Comparison of ENCODE assay signal across 12 mouse cellular contexts in genomic region chr2:166045006-166045405, GRCm38 (mm10). TPM values are rescaled to one million over a fixed set of nuclear protein-coding genes. Genes with fewer than 3 reads are reported as not detected.
DNase-seq lines count a peak whose midpoint lies in the region; ATAC-seq and TF ChIP-seq lines count a peak whose summit lies in the region.
"Had no signal": no experiment of that assay in that cellular context is flagged by ENCODE, and none has a peak within 500 bp of the region (broad histone marks: within the 10 kb centered on the region; RNA-seq: fewer than 3 reads in every experiment).

No protein-coding gene starts in this region.

- TF ChIP-seq EP300 in heart, adult 2 months (IDR thresholded peaks at IDR 0.05; ENCODE audit: insufficient read depth, low read depth, low read length), result no peak
- no peak for TF ChIP-seq EP300 in liver, postnatal 0 days (IDR thresholded peaks at IDR 0.05; ENCODE audit: low read depth)

- TF ChIP-seq CTCF in heart, adult 2 months (IDR thresholded peaks at IDR 0.05), result no peak
- no peak for TF ChIP-seq CTCF in liver, postnatal 0 days (IDR thresholded peaks at IDR 0.05; ENCODE audit: low read depth)

- H3K27ac ChIP-seq in heart, adult 2 months, result peak overlapping the region; percentile 57
- 0 out of 2 replicates have a peak overlapping the region, but pooled peaks have one; percentile 49 for H3K27ac ChIP-seq in liver, postnatal 0 days (ENCODE audit: low read depth)
- no peak overlapping the region for H3K27ac ChIP-seq in liver, embryonic 12.5 days
- H3K27ac ChIP-seq in intestine, embryonic 15.5 days, result peak overlapping the region; percentile 34; the same call in 1 of the 2 replicates
- H3K27ac ChIP-seq: midbrain, embryonic 15.5 days had no signal

- TF ChIP-seq POLR2A in heart, adult 2 months (IDR thresholded peaks at IDR 0.05; ENCODE audit: insufficient read depth, low read depth, low read length), result no peak

- H3K4me2 ChIP-seq in liver, postnatal 0 days (ENCODE audit: low read depth, low read length), result no peak overlapping the region
- no peak overlapping the region for H3K4me2 ChIP-seq in liver, embryonic 12.5 days
- H3K4me2 ChIP-seq in intestine, embryonic 15.5 days (replicated peaks), result no peak overlapping the region
- H3K4me2 ChIP-seq: lung, embryonic 15.5 days; midbrain, embryonic 15.5 days had no signal

- no peaks in the 10 kb centered on the region for H3K27me3 ChIP-seq in heart, adult 2 months (ENCODE audit: control insufficient read depth, insufficient read depth, low read length)
- H3K27me3 ChIP-seq in liver, postnatal 0 days (ENCODE audit: insufficient read depth, low read length), result no peaks in the 10 kb centered on the region
- H3K27me3 ChIP-seq in liver, embryonic 12.5 days (replicated peaks), result no peaks in the 10 kb centered on the region
- no peaks in the 10 kb centered on the region for H3K27me3 ChIP-seq in intestine, embryonic 15.5 days (replicated peaks)
- H3K27me3 ChIP-seq: lung, embryonic 15.5 days; midbrain, embryonic 15.5 days had no signal

- peak overlapping the region; percentile 15; the same call in 1 of the 2 replicates for H3K9ac ChIP-seq in heart, adult 2 months (ENCODE audit: low read depth, low read length)
- no peak overlapping the region; the same call in 1 of the 2 replicates for H3K9ac ChIP-seq in liver, postnatal 0 days (replicated peaks)
- no peak overlapping the region for H3K9ac ChIP-seq in liver, embryonic 12.5 days
- no peak overlapping the region for H3K9ac ChIP-seq in intestine, embryonic 15.5 days
- H3K9ac ChIP-seq: lung, embryonic 15.5 days; midbrain, embryonic 15.5 days had no signal

- no peak for DNase-seq in heart, adult 2 months
- no peak for DNase-seq in heart, adult 9 months (ENCODE audit: low spot score in 2 of 2)
- no peak for DNase-seq in liver, postnatal 0 days
- no peak for DNase-seq in spleen, postnatal 10 days (ENCODE audit: low spot score in 2 of 2)
- DNase-seq in cerebellum, adult 9-11 months, result no peak
- no peak for DNase-seq in adrenal gland, postnatal 4 days (ENCODE audit: low spot score in 2 of 2)
- DNase-seq: kidney, adult 11 months; spleen, adult 18-20 months had no signal

- H3K4me3 ChIP-seq in heart, adult 2 months, result no peak overlapping the region
- no peak overlapping the region for H3K4me3 ChIP-seq in liver, postnatal 0 days (ENCODE audit: low read depth, low read length)
- no peak overlapping the region for H3K4me3 ChIP-seq in liver, embryonic 12.5 days
- no peak overlapping the region for H3K4me3 ChIP-seq in intestine, embryonic 15.5 days (replicated peaks)
- H3K4me3 ChIP-seq: lung, embryonic 15.5 days; midbrain, embryonic 15.5 days had no signal

- H3K36me3 ChIP-seq in heart, adult 2 months (ENCODE audit: control insufficient read depth, insufficient read depth, low read length), result peaks cover 21% of the 10 kb centered on the region
- H3K36me3 ChIP-seq in liver, postnatal 0 days (replicated peaks; ENCODE audit: insufficient read depth, low read length), result peaks cover 23% of the 10 kb centered on the region
- peaks cover 24% of the 10 kb centered on the region for H3K36me3 ChIP-seq in liver, embryonic 12.5 days
- no peaks in the 10 kb centered on the region for H3K36me3 ChIP-seq in intestine, embryonic 15.5 days

- WGBS in heart, adult 2 months, result 40% methylated on average over 2 of the region's 2 CpGs
- WGBS in liver, postnatal 0 days (ENCODE audit: insufficient replicate concordance), result 23% methylated on average over 2 of the region's 2 CpGs
- 36% methylated on average over 2 of the region's 2 CpGs for WGBS in liver, embryonic 12.5 days (ENCODE audit: insufficient replicate concordance)
- WGBS in intestine, embryonic 15.5 days, result 36% methylated on average over 2 of the region's 2 CpGs

- ATAC-seq in liver, postnatal 0 days, result no peak
- ATAC-seq in liver, embryonic 12.5 days, result no peak
- no peak for ATAC-seq in intestine, embryonic 15.5 days
- ATAC-seq: midbrain, embryonic 15.5 days had no signal

- H3K4me1 ChIP-seq in heart, adult 2 months (ENCODE audit: control insufficient read depth, insufficient read depth, low read length), result peaks cover 18% of the 10 kb centered on the region
- peaks cover 16% of the 10 kb centered on the region for H3K4me1 ChIP-seq in liver, postnatal 0 days (ENCODE audit: insufficient read depth)
- H3K4me1 ChIP-seq in liver, embryonic 12.5 days, result peaks cover 38% of the 10 kb centered on the region
- H3K4me1 ChIP-seq in intestine, embryonic 15.5 days (replicated peaks), result peaks cover 19% of the 10 kb centered on the region

- intact Hi-C loops in heart, adult 2 months (cut with DNase I), result loop anchor here (2.0 to 5.0 kb wide), 4 partner anchors 38 to 518 kb away; partner anchors contain the start of gene Ncoa3

- peaks cover 3% of the 10 kb centered on the region; the same call in 1 of the 2 replicates for H3K79me2 ChIP-seq in heart, adult 2 months (replicated peaks; ENCODE audit: control insufficient read depth, insufficient read depth, low read length)

- H3K9me3 ChIP-seq in liver, postnatal 0 days (ENCODE audit: low read length), result no peaks in the 10 kb centered on the region
- no peaks in the 10 kb centered on the region for H3K9me3 ChIP-seq in liver, embryonic 12.5 days (replicated peaks)
- no peaks in the 10 kb centered on the region for H3K9me3 ChIP-seq in intestine, embryonic 15.5 days
- H3K9me3 ChIP-seq: lung, embryonic 15.5 days; midbrain, embryonic 15.5 days had no signal

RNA-seq across cellular contexts. Expression of gene Ncoa3, which starts 52.6 kb away (rescaled TPM):
- 10 to 100 TPM; 29.1 to 32.1 TPM for total RNA-seq in heart, adult 2 months (2021)
- polyA plus RNA-seq in heart, adult 2 months (2012; rRNA removed), result 20.1 and 25.7 TPM in 2 replicates
- polyA plus RNA-seq in liver, postnatal 0 days (2015; fragmentation: Nextera tagmentation; extraction: Ambion mirVana), result 3.3 and 3.9 TPM in 2 replicates
- 8.1 and 8.3 TPM in 2 replicates for polyA plus RNA-seq in liver, embryonic 12.5 days (2016; fragmentation: Nextera tagmentation; extraction: Ambion mirVana)
- polyA plus RNA-seq in intestine, embryonic 15.5 days (2015; fragmentation: Nextera tagmentation; extraction: Ambion mirVana), result 10.8 TPM in 2 replicates
- 10 to 100 TPM; 33.8 to 37.8 TPM for total RNA-seq in adrenal gland, postnatal 4 days (2021)
